Mouse (Mus musculus) liver, embryonic 15.5 days (tissue): ENCODE results near the gene Rab43. TPM values are rescaled to one million over a fixed set of nuclear protein-coding genes. Genes with fewer than 3 reads are reported as not detected.

Experiments
- ATAC-seq: fragments of 200-750 bp; cut with Nextera tagmentation; 2 replicates; pipeline ENCODE4 v1.8.0; 2017; ENCODE audit warnings: moderate number of reproducible peaks, mild to moderate bottlenecking, moderate library complexity; ENCODE audit not compliant: insufficient read depth
- H3K27ac ChIP-seq: fragments of 300-500 bp; sonication (generic); replicated peaks from 2 replicates; pipeline ENCODE4 v1.5.1; 2015; ENCODE audit warnings: mild to moderate bottlenecking, inconsistent platforms
- H3K27me3 ChIP-seq: fragments of 300-500 bp; sonication (generic); 2 replicates; pipeline ENCODE4 v1.6.1; 2015; ENCODE audit warnings: mild to moderate bottlenecking, inconsistent platforms
- H3K36me3 ChIP-seq: fragments of 300-500 bp; sonication (generic); replicated peaks from 2 replicates; pipeline ENCODE4 v1.6.1; 2015; ENCODE audit warnings: moderate library complexity, mild to moderate bottlenecking, inconsistent platforms
- H3K4me1 ChIP-seq: fragments of 300-500 bp; sonication (generic); replicated peaks from 2 replicates; pipeline ENCODE4 v1.6.1; 2015; ENCODE audit warnings: inconsistent platforms
- H3K4me2 ChIP-seq: fragments of 300-500 bp; sonication (generic); 2 replicates; pipeline ENCODE4 v1.6.1; 2015; ENCODE audit warnings: moderate library complexity, mild to moderate bottlenecking, inconsistent platforms
- H3K4me3 ChIP-seq: fragments of 300-500 bp; sonication (generic); replicated peaks from 2 replicates; pipeline ENCODE4 v1.5.1; 2015; ENCODE audit warnings: mild to moderate bottlenecking, inconsistent platforms
- H3K9ac ChIP-seq: fragments of 300-500 bp; sonication (generic); 2 replicates; pipeline ENCODE4 v1.6.1; 2015; ENCODE audit warnings: moderate library complexity, mild to moderate bottlenecking, inconsistent platforms
- H3K9me3 ChIP-seq: fragments of 300-500 bp; sonication (generic); replicated peaks from 2 replicates; pipeline ENCODE4 v1.6.1; 2016; ENCODE audit warnings: inconsistent platforms
- WGBS: fragments of 180-500 bp; shearing (Covaris S2); methylation state at CpG from one replicate; pipeline ENCODE4 v1.1.7; 2015; ENCODE audit warnings: mixed read lengths; ENCODE audit not compliant: insufficient replicate concordance; 5-methylcytosine and 5-hydroxymethylcytosine counted together
- polyA plus RNA-seq: library from polyadenylated mRNA; unstranded; fragments of >200 nt; fragmentation: Nextera tagmentation; extraction: Ambion mirVana; gene quantifications from 2 replicates; pipeline ENCODE4 v1.2.1, GENCODE M21; 2015

Gene Rab43
- polyA plus RNA-seq, 1 experiment from 2014 or later = 33.2 TPM

DNA sequence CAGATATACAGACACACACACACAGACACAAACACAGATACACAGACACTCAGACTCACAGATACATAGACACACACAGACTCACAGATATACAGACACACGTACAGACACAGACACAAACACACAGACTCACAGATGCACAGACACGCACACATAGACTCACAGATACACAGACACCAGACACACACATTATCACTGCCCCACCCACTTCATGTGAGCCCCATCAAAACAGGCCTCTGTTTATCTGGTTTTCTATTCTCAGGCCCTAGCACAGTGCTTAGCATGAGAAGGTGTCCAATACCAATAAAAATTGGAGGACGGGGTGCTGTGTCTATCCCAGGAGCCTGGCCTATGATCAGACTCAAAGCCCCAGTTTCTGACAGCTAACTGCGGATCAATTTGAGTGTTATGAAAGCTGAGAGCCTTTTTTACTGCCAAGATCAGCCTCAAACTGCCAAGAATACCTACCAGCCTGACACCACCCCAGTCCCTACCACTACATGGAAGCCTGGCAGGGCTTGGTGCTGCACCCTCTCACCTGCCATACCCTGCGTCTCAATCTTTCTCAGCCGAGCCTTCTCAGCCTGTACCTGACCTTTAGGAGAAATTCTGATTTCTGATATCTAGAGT is 15.6 kb downstream of the Rab43 start:
- Histone ChIP-seq H3K4me1 (peaks cover 89% of the 10 kb centered on the region), H3K9me3 (no peaks in the 10 kb centered on the region), H3K4me3 (peak overlapping the region; percentile 18), H3K36me3 (peaks cover 56% of the 10 kb centered on the region), H3K27me3 (no peaks in the 10 kb centered on the region), H3K4me2 (peak overlapping the region; percentile 55), H3K9ac (0 out of 2 replicates have a peak overlapping the region, but pooled peaks have one; percentile 43), H3K27ac (peak overlapping the region; percentile 89)
- peak; percentile 92 for ATAC-seq
- WGBS = 58% methylated on average over 6 of the region's 6 CpGs

GRCm38 (mm10) chr6:87795385-87796150 is 16.4 kb downstream of the Rab43 start:
- ATAC-seq = no peak
- no peaks in the 10 kb centered on the region for H3K27me3 ChIP-seq
- peak overlapping the region; percentile 89 for H3K27ac ChIP-seq
- peak overlapping the region; percentile 55 for H3K4me2 ChIP-seq
- 80% methylated on average over 6 of the region's 6 CpGs for WGBS
- peaks cover 64% of the 10 kb centered on the region for H3K36me3 ChIP-seq
- no peaks in the 10 kb centered on the region for H3K9me3 ChIP-seq
- H3K4me1 ChIP-seq = peaks cover 89% of the 10 kb centered on the region
- no peak overlapping the region for H3K4me3 ChIP-seq
- peak overlapping the region; percentile 43; the same call in 1 of the 2 replicates for H3K9ac ChIP-seq

GRCm38 (mm10) chr6:87793821-87794510 is 18.0 kb downstream of the Rab43 start:
- H3K4me1 ChIP-seq = peaks cover 89% of the 10 kb centered on the region
- no peaks in the 10 kb centered on the region for H3K9me3 ChIP-seq
- WGBS = 87% methylated on average over 10 of the region's 10 CpGs
- no peak overlapping the region for H3K27ac ChIP-seq
- H3K36me3 ChIP-seq = peaks cover 74% of the 10 kb centered on the region
- ATAC-seq = no peak
- H3K4me2 ChIP-seq = no peak overlapping the region
- no peaks in the 10 kb centered on the region for H3K27me3 ChIP-seq
- H3K9ac ChIP-seq = no peak overlapping the region
- H3K4me3 ChIP-seq = no peak overlapping the region

DNA sequence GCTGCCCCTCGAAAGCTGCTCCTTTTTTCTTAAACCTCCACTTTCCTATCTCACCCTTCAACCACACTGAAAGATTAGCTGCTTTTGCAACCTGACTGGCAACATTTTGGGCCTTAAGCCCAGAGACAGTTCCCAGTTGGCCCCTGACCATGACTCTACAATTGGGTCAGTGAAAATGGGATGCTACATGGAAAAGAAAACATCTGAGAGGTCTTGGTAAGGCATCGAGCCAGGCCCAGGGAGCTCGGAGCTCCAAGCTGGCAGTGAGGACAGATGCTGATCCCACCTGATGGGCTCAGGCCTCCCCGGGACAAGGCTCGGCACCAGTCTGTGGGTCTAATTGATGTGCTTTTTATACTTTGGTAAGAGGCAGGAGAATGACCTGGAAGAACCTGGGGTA is 20.1 kb downstream of the Rab43 start:
- Histone ChIP-seq H3K4me1 (peaks cover 89% of the 10 kb centered on the region), H3K27ac (peak overlapping the region; percentile 96)
- WGBS = 77% methylated on average over 5 of the region's 5 CpGs

GRCm38 (mm10) chr6:87790779-87791480 is 21.0 kb downstream of the Rab43 start:
- H3K4me2 ChIP-seq = peak overlapping the region; percentile 65
- peaks cover 78% of the 10 kb centered on the region for H3K36me3 ChIP-seq
- 21% methylated on average over 7 of the region's 7 CpGs for WGBS
- ATAC-seq = peak; percentile 92
- no peaks in the 10 kb centered on the region for H3K27me3 ChIP-seq
- H3K4me3 ChIP-seq = peak overlapping the region; percentile 25
- peaks cover 82% of the 10 kb centered on the region for H3K4me1 ChIP-seq
- peak overlapping the region; percentile 96 for H3K27ac ChIP-seq
- H3K9ac ChIP-seq = peak overlapping the region; percentile 54
- H3K9me3 ChIP-seq = no peaks in the 10 kb centered on the region

More for the DNA sequence above, 20.1 kb downstream of the Rab43 start:
- no peaks in the 10 kb centered on the region for H3K9me3 ChIP-seq
- peak overlapping the region; percentile 65; the same call in 1 of the 2 replicates for H3K4me2 ChIP-seq
- H3K36me3 ChIP-seq = peaks cover 78% of the 10 kb centered on the region
- H3K27me3 ChIP-seq = no peaks in the 10 kb centered on the region
- peak overlapping the region; percentile 54; the same call in 1 of the 2 replicates for H3K9ac ChIP-seq
- ATAC-seq = no peak
- H3K4me3 ChIP-seq = no peak overlapping the region

DNA sequence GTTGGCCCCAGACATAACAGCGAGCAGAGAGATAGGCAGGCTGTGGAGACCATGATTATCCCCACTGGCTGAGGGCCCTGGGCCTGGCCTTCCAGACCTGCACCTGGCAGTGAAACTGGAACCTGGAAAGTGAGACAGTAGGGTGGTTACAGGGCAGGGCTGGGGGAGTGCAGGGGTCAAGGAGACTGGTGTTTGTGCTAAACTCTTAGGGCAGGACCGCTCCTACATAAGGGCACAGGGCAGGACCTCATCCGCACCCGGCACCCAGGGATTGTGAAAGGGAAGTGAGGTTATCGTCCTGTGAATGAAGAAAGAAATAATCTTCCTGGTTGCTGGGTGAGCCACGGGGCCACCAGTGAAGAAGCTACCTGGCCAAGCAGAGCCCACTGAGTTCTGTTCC is 22.2 kb downstream of the Rab43 start:
- no peak for ATAC-seq
- Histone ChIP-seq H3K4me3 (no peak overlapping the region), H3K27ac (peak overlapping the region; percentile 96), H3K9ac (peak overlapping the region; percentile 50), H3K4me1 (peaks cover 76% of the 10 kb centered on the region), H3K9me3 (no peaks in the 10 kb centered on the region), H3K27me3 (no peaks in the 10 kb centered on the region), H3K36me3 (peaks cover 73% of the 10 kb centered on the region), H3K4me2 (0 out of 2 replicates have a peak overlapping the region, but pooled peaks have one; percentile 65)
- 67% methylated on average over 6 of the region's 6 CpGs for WGBS

GRCm38 (mm10) chr6:87788896-87789587 is 22.9 kb downstream of the Rab43 start:
- no peak for ATAC-seq
- Histone ChIP-seq H3K27ac (peak overlapping the region; percentile 96), H3K36me3 (peaks cover 66% of the 10 kb centered on the region), H3K9ac (0 out of 2 replicates have a peak overlapping the region, but pooled peaks have one; percentile 50), H3K27me3 (no peaks in the 10 kb centered on the region), H3K9me3 (no peaks in the 10 kb centered on the region), H3K4me2 (peak overlapping the region; percentile 16; the same call in 1 of the 2 replicates), H3K4me3 (no peak overlapping the region), H3K4me1 (peaks cover 73% of the 10 kb centered on the region)
- 45% methylated on average over 5 of the region's 5 CpGs for WGBS

- Histone ChIP-seq H3K27ac (peak overlapping the region; percentile 96), H3K4me3 (no peak overlapping the region), H3K4me2 (no peak overlapping the region), H3K4me1 (peaks cover 77% of the 10 kb centered on the region), H3K9me3 (no peaks in the 10 kb centered on the region), H3K36me3 (peaks cover 59% of the 10 kb centered on the region), H3K27me3 (no peaks in the 10 kb centered on the region), H3K9ac (0 out of 2 replicates have a peak overlapping the region, but pooled peaks have one; percentile 4)
- no peak for ATAC-seq
- 83% methylated on average over 9 of the region's 9 CpGs for WGBS
These were observed 23.6 kb downstream of the Rab43 start for GRCm38 (mm10) chr6:87788266-87788895.

- 64% methylated on average over 6 of the region's 6 CpGs for WGBS
- Histone ChIP-seq H3K9ac (peak overlapping the region; percentile 5; the same call in 1 of the 2 replicates), H3K27ac (peak overlapping the region; percentile 96; the same call in 1 of the 2 replicates), H3K4me3 (no peak overlapping the region), H3K4me1 (peaks cover 72% of the 10 kb centered on the region), H3K27me3 (no peaks in the 10 kb centered on the region), H3K9me3 (no peaks in the 10 kb centered on the region), H3K36me3 (peaks cover 48% of the 10 kb centered on the region), H3K4me2 (no peak overlapping the region)
- ATAC-seq = no peak
These were observed 24.7 kb downstream of the Rab43 start for GRCm38 (mm10) chr6:87787108-87787890.
